Mouse (Mus musculus) forebrain, embryonic 16.5 days (tissue): ENCODE data around the gene Mast4. TPM values are rescaled to one million over a fixed set of nuclear protein-coding genes. Genes with fewer than 3 reads are reported as not detected.

ENCODE experiments used
- ATAC-seq: fragments of 200-750 bp; cut with Nextera tagmentation; 2 replicates; pipeline ENCODE4 v1.8.0; 2017; ENCODE audit warnings: mild to moderate bottlenecking, moderate library complexity
- H3K27ac ChIP-seq: fragments of 300-500 bp; sonication (generic); 2 replicates; pipeline ENCODE4 v1.5.1; 2014; ENCODE audit warnings: low read length, control low read depth
- H3K27me3 ChIP-seq: fragments of 300-500 bp; sonication (generic); replicated peaks from 2 replicates; pipeline ENCODE4 v1.6.1; 2014; ENCODE audit warnings: low read length; ENCODE audit not compliant: control insufficient read depth, insufficient read depth
- H3K36me3 ChIP-seq: fragments of 300-500 bp; sonication (generic); 2 replicates; pipeline ENCODE4 v1.6.1; 2014; ENCODE audit not compliant: control insufficient read depth, insufficient read depth
- H3K4me1 ChIP-seq: fragments of 300-500 bp; sonication (generic); replicated peaks from 2 replicates; pipeline ENCODE4 v1.6.1; 2014; ENCODE audit warnings: low read length; ENCODE audit not compliant: control insufficient read depth, insufficient read depth
- H3K4me2 ChIP-seq: fragments of 300-500 bp; sonication (generic); 2 replicates; pipeline ENCODE4 v1.6.1; 2014; ENCODE audit warnings: mild to moderate bottlenecking, low read length, control low read depth
- H3K4me3 ChIP-seq: fragments of 300-500 bp; sonication (generic); replicated peaks from 2 replicates; pipeline ENCODE4 v1.5.1; 2014; ENCODE audit warnings: mild to moderate bottlenecking, low read length, control low read depth
- H3K9ac ChIP-seq: fragments of 300-500 bp; sonication (generic); replicated peaks from 2 replicates; pipeline ENCODE4 v1.6.1; 2014; ENCODE audit warnings: low read depth, low read length, control low read depth
- H3K9me3 ChIP-seq: fragments of 300-500 bp; sonication (generic); 2 replicates; pipeline ENCODE4 v1.6.1; 2016; ENCODE audit warnings: low read length; ENCODE audit not compliant: control insufficient read depth
- whole genome bisulfite sequencing: fragments of 180-500 bp; shearing (Covaris S2); extraction: QIAGEN DNeasy Blood & Tissue Kit; methylation state at CpG from one replicate; pipeline ENCODE4 v1.1.7; 2014; 5-methylcytosine and 5-hydroxymethylcytosine counted together
- polyA plus RNA-seq: library from polyadenylated mRNA; unstranded; fragments of >200 nt; fragmentation: Nextera tagmentation; extraction: Ambion mirVana; gene quantifications from 2 replicates; pipeline ENCODE4 v1.2.1, GENCODE M21; 2015

Mast4 gene
- polyA plus RNA-seq, 1 experiment from 2014 or later: 15.7 TPM

- Histone ChIP-seq H3K4me1 (no peaks in the 10 kb centered on the region), H3K27ac (no peak overlapping the region), H3K9ac (no peak overlapping the region), H3K36me3 (no peaks in the 10 kb centered on the region), H3K9me3 (no peaks in the 10 kb centered on the region), H3K27me3 (no peaks in the 10 kb centered on the region), H3K4me2 (no peak overlapping the region), H3K4me3 (no peak overlapping the region)
- ATAC-seq: no peak
- 83% methylated on average over 4 of the region's 4 CpGs for WGBS
Observed at GRCm38 (mm10) chr13:103043011-103043410, 291.3 kb downstream of the Mast4 start.

DNA sequence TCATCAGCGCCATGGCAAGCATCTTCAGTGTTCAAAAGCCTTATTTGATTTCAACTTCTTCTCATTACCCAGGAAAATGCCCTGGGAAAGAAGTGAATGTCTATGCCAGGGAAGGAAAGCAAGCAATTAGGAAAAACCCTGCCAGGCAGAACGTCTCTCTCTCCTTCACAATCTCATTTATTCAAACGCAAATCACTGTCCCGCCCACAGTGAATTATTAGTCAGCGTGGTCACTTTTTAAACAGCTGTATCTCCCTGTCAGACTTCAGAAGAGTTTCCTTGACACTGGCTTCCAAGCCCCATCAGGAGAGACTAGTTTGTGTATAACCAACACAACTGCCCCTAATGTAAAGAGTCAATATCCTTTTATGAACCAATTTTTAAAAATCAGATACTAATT lies 296.8 kb downstream of the Mast4 start:
- no peaks in the 10 kb centered on the region for H3K27me3 ChIP-seq
- H3K9ac ChIP-seq: no peak overlapping the region
- H3K9me3 ChIP-seq: no peaks in the 10 kb centered on the region
- 9% methylated on average over 5 of the region's 5 CpGs for WGBS
- no peak overlapping the region for H3K27ac ChIP-seq
- ATAC-seq: no peak
- H3K36me3 ChIP-seq: no peaks in the 10 kb centered on the region
- H3K4me3 ChIP-seq: no peak overlapping the region
- no peak overlapping the region for H3K4me2 ChIP-seq
- H3K4me1 ChIP-seq: 0 out of 2 replicates have a peak, but pooled peaks cover 3% of the 10 kb centered on the region

GRCm38 (mm10) chr13:103029377-103029776 lies 304.9 kb downstream of the Mast4 start:
- Histone ChIP-seq H3K27me3 (no peaks in the 10 kb centered on the region), H3K9me3 (no peaks in the 10 kb centered on the region), H3K27ac (no peak overlapping the region), H3K4me3 (no peak overlapping the region), H3K4me2 (no peak overlapping the region), H3K9ac (no peak overlapping the region), H3K36me3 (no peaks in the 10 kb centered on the region), H3K4me1 (0 out of 2 replicates have a peak, but pooled peaks cover 3% of the 10 kb centered on the region)
- no peak for ATAC-seq
- WGBS: 89% methylated on average over 5 of the region's 5 CpGs

- no peak overlapping the region for H3K9ac ChIP-seq
- no peak for ATAC-seq
- H3K27ac ChIP-seq: no peak overlapping the region
- H3K36me3 ChIP-seq: no peaks in the 10 kb centered on the region
- no peak overlapping the region for H3K4me3 ChIP-seq
- WGBS: 82% methylated on average over 17 of the region's 17 CpGs
- H3K4me2 ChIP-seq: no peak overlapping the region
- no peaks in the 10 kb centered on the region for H3K27me3 ChIP-seq
- no peaks in the 10 kb centered on the region for H3K9me3 ChIP-seq
- H3K4me1 ChIP-seq: 0 out of 2 replicates have a peak, but pooled peaks cover 3% of the 10 kb centered on the region
Observed at GRCm38 (mm10) chr13:103027456-103028078, 306.7 kb downstream of the Mast4 start.

GRCm38 (mm10) chr13:103025461-103025860 lies 308.8 kb downstream of the Mast4 start:
- H3K27ac ChIP-seq: no peak overlapping the region
- H3K9me3 ChIP-seq: no peaks in the 10 kb centered on the region
- no peak overlapping the region for H3K9ac ChIP-seq
- no peaks in the 10 kb centered on the region for H3K27me3 ChIP-seq
- 0 out of 2 replicates have a peak, but pooled peaks cover 5% of the 10 kb centered on the region for H3K4me1 ChIP-seq
- H3K4me3 ChIP-seq: no peak overlapping the region
- WGBS: 69% methylated on average over 3 of the region's 3 CpGs
- H3K4me2 ChIP-seq: no peak overlapping the region
- H3K36me3 ChIP-seq: no peaks in the 10 kb centered on the region
- no peak for ATAC-seq

GRCm38 (mm10) chr13:103018481-103018880 lies 315.8 kb downstream of the Mast4 start:
- H3K9ac ChIP-seq: no peak overlapping the region
- no peak for ATAC-seq
- no peaks in the 10 kb centered on the region for H3K9me3 ChIP-seq
- H3K4me2 ChIP-seq: no peak overlapping the region
- WGBS: 57% methylated on average over 6 of the region's 6 CpGs
- no peaks in the 10 kb centered on the region for H3K27me3 ChIP-seq
- H3K27ac ChIP-seq: no peak overlapping the region
- H3K36me3 ChIP-seq: no peaks in the 10 kb centered on the region
- 0 out of 2 replicates have a peak, but pooled peaks cover 2% of the 10 kb centered on the region for H3K4me1 ChIP-seq
- no peak overlapping the region for H3K4me3 ChIP-seq

DNA sequence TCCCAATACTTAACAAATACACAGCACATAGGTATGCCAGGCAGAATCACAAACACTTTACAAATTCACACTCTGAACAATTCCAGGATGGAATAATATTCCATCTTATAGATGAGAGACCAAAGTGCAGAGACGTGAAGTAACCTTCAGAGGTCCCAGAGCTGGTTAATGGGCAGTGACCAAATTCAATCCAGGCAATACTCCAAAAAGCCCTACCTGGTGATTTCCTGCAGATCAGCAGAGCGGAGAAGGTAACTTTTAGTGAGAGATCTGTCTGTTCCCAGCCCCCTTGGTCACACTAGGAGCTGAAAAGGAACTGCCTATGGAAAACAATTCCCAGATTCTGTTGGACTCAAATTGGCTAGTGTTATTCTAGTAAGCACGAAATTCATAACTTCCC lies 316.6 kb downstream of the Mast4 start:
- no peak for ATAC-seq
- Histone ChIP-seq H3K9me3 (no peaks in the 10 kb centered on the region), H3K4me1 (0 out of 2 replicates have a peak, but pooled peaks cover 2% of the 10 kb centered on the region), H3K4me3 (no peak overlapping the region), H3K9ac (no peak overlapping the region), H3K4me2 (no peak overlapping the region), H3K27ac (no peak overlapping the region), H3K27me3 (no peaks in the 10 kb centered on the region), H3K36me3 (no peaks in the 10 kb centered on the region)
- 92% methylated on average over 3 of the region's 3 CpGs for WGBS

GRCm38 (mm10) chr13:103015131-103015750 lies 319.1 kb downstream of the Mast4 start:
- H3K9me3 ChIP-seq: no peaks in the 10 kb centered on the region

DNA sequence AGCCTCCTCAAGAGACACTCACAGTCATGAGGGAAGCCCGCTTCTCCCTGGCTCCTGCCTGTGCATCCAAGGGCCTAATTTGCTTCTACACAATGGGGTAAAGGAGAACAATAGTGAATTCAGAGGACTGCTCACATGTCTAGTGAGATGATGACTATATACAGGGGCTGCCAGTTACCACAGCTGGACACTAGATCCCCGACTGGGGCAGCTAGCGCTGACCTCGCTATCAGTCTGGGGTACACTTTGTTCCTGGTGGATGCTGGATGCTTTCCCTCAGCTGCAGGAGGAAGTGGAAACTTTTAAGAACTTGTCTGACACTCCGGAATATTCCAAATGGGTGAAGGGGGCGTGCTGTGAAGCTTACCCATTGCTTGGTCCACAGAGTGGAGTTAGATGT lies 319.7 kb downstream of the Mast4 start:
- Histone ChIP-seq H3K9ac (no peak overlapping the region), H3K9me3 (no peaks in the 10 kb centered on the region), H3K27me3 (no peaks in the 10 kb centered on the region), H3K4me3 (no peak overlapping the region), H3K36me3 (no peaks in the 10 kb centered on the region), H3K4me2 (no peak overlapping the region), H3K27ac (no peak overlapping the region), H3K4me1 (no peaks in the 10 kb centered on the region)
- 51% methylated on average over 6 of the region's 6 CpGs for WGBS
- no peak for ATAC-seq

More at GRCm38 (mm10) chr13:103015131-103015750, 319.1 kb downstream of the Mast4 start:
- Histone ChIP-seq H3K4me1 (no peaks in the 10 kb centered on the region), H3K27ac (no peak overlapping the region), H3K4me2 (no peak overlapping the region), H3K9ac (no peak overlapping the region), H3K36me3 (no peaks in the 10 kb centered on the region), H3K27me3 (no peaks in the 10 kb centered on the region), H3K4me3 (no peak overlapping the region)
- ATAC-seq: no peak
- 93% methylated on average over 3 of the region's 3 CpGs for WGBS
